Mouse (Mus musculus): ENCODE measurements around the gene Gm4312. TPM values are rescaled to one million over a fixed set of nuclear protein-coding genes. Genes with fewer than 3 reads are reported as not detected.

Gm4312 gene
- polyA plus RNA-seq, 1 experiment: not detected

Other genes starting within 250 kb of the Gm4312 start
- not detected in 2 replicates for gene Gm4301, start 46.9 kb downstream of the Gm4312 start, polyA plus RNA-seq (2012; rRNA removed)
- not detected in 2 replicates for gene Gm4302, start 41.7 kb downstream of the Gm4312 start, polyA plus RNA-seq (2012; rRNA removed)
- not detected in 2 replicates for gene Gm4303, start 36.6 kb downstream of the Gm4312 start, polyA plus RNA-seq (2012; rRNA removed)
- gene Gm4305, start 31.5 kb downstream of the Gm4312 start, polyA plus RNA-seq (2012; rRNA removed): not detected in 2 replicates
- not detected in 2 replicates for gene Gm4307, start 21.2 kb downstream of the Gm4312 start, polyA plus RNA-seq (2012; rRNA removed)
- gene Tmtc3, start 104.8 kb upstream of the Gm4312 start, polyA plus RNA-seq (2012; rRNA removed): 5.3 and 5.7 TPM in 2 replicates
- gene Cep290, start 105.0 kb upstream of the Gm4312 start, polyA plus RNA-seq (2012; rRNA removed): 0.40 TPM in 2 replicates
- gene 4930430F08Rik, start 207.9 kb upstream of the Gm4312 start, polyA plus RNA-seq (2012; rRNA removed): 8.0 and 10.0 TPM in 2 replicates
- gene 1700017N19Rik, start 207.9 kb upstream of the Gm4312 start, polyA plus RNA-seq (2012; rRNA removed): not detected in 2 replicates

Measured in thymus, adult 2 months (tissue).